19 mouse cellular contexts compared by ENCODE assay signal in genomic region chr3:106197246-106197645, GRCm38 (mm10). TPM values are rescaled to one million over a fixed set of nuclear protein-coding genes. Genes with fewer than 3 reads are reported as not detected.
"Had no signal": no experiment of that assay in that cellular context is flagged by ENCODE, and none has a peak within 500 bp of the region (broad histone marks: within the 10 kb centered on the region; RNA-seq: fewer than 3 reads in every experiment).

No protein-coding gene starts in this region.

RNA-seq across cellular contexts. Expression of gene Chil4, which starts 22.1 kb away (rescaled TPM):
- polyA plus RNA-seq: cortical plate, adult 2 months; embryonic facial prominence, embryonic 10.5 days; embryonic facial prominence, embryonic 11.5 days; embryonic facial prominence, embryonic 12.5 days; embryonic facial prominence, embryonic 13.5 days; embryonic facial prominence, embryonic 14.5 days; erythroblast, embryonic 14.5 days; forebrain, embryonic 10.5 days; forebrain, embryonic 11.5 days; forebrain, embryonic 12.5 days; forebrain, embryonic 13.5 days; forebrain, embryonic 14.5 days; forebrain, embryonic 15.5 days; forebrain, embryonic 16.5 days; forebrain, postnatal 0 days; frontal cortex, adult 2 months; gonadal fat pad, adult 2 months; heart, adult 2 months had no signal

RNA-seq across cellular contexts. Expression of gene Chil3, which starts 29.9 kb away (rescaled TPM):
- polyA plus RNA-seq: embryonic facial prominence, embryonic 10.5 days; embryonic facial prominence, embryonic 11.5 days; embryonic facial prominence, embryonic 12.5 days; embryonic facial prominence, embryonic 13.5 days; embryonic facial prominence, embryonic 15.5 days; erythroblast, embryonic 14.5 days; forebrain, embryonic 10.5 days; forebrain, embryonic 11.5 days; forebrain, embryonic 12.5 days; forebrain, embryonic 13.5 days; forebrain, embryonic 14.5 days; forebrain, embryonic 15.5 days; forebrain, embryonic 16.5 days had no signal
